Mouse (Mus musculus) embryonic fibroblast, embryonic 13.5 days (primary cell): Measurements from ENCODE around the gene Cldn7.

ENCODE experiments used
- CTCF ChIP-seq: IDR thresholded peaks from 2 replicates; pipeline ENCODE4 v1.5.1; 2011; ENCODE audit warnings: mild to moderate bottlenecking, control low read depth, low read length, moderate library complexity, borderline replicate concordance; ENCODE audit not compliant: insufficient read depth
- POLR2A ChIP-seq: IDR thresholded peaks from 2 replicates; pipeline ENCODE4 v1.6.1; 2011; ENCODE audit warnings: low read depth, mild to moderate bottlenecking, control low read depth, low read length, moderate library complexity

GRCm38 (mm10) chr11:69982877-69983276 is 18.3 kb downstream of the Cldn7 start:
- TF ChIP-seq CTCF (no peak), POLR2A (no peak)
